Mouse (Mus musculus) stomach, embryonic 14.5 days (tissue): ENCODE data around the gene Snx12. TPM values are rescaled to one million over a fixed set of nuclear protein-coding genes. Genes with fewer than 3 reads are reported as not detected.
"Not testable (repeated sequence)": the region's sequence is repeated elsewhere in the genome, so short reads cannot be mapped to it uniquely, and the experiment has no call there.

ENCODE experiments used
- ATAC-seq: fragments of 200-750 bp; cut with Nextera tagmentation; 2 replicates; pipeline ENCODE4 v1.8.0; 2017; ENCODE audit warnings: low read depth, moderate TSS enrichment; ENCODE audit not compliant: insufficient number of reproducible peaks, insufficient read depth, low FRiP score
- H3K27ac ChIP-seq: fragments of 300-500 bp; sonication (generic); 2 replicates; pipeline ENCODE4 v1.5.1; 2014; ENCODE audit warnings: mild to moderate bottlenecking, low read length, moderate library complexity, mixed read lengths
- H3K27me3 ChIP-seq: fragments of 300-500 bp; sonication (generic); 2 replicates; pipeline ENCODE4 v1.6.1; 2014; ENCODE audit warnings: low read length, control low read depth, mixed read lengths; ENCODE audit not compliant: control insufficient read depth, insufficient read depth
- H3K36me3 ChIP-seq: fragments of 300-500 bp; sonication (generic); 2 replicates; pipeline ENCODE4 v1.6.1; 2014; ENCODE audit warnings: mild to moderate bottlenecking, control low read depth, low read length, moderate library complexity, mixed read lengths; ENCODE audit not compliant: control insufficient read depth, insufficient read depth
- H3K4me1 ChIP-seq: fragments of 300-500 bp; sonication (generic); 2 replicates; pipeline ENCODE4 v1.6.1; 2014; ENCODE audit warnings: low read length, control low read depth, mixed read lengths; ENCODE audit not compliant: control insufficient read depth, insufficient read depth
- H3K4me2 ChIP-seq: fragments of 300-500 bp; sonication (generic); replicated peaks from 2 replicates; pipeline ENCODE4 v1.6.1; 2014; ENCODE audit warnings: low read depth, low read length, control low read depth
- H3K4me3 ChIP-seq: fragments of 300-500 bp; sonication (generic); 2 replicates; pipeline ENCODE4 v1.5.1; 2014; ENCODE audit warnings: low read depth, low read length, control low read depth
- H3K9ac ChIP-seq: fragments of 300-500 bp; sonication (generic); replicated peaks from 2 replicates; pipeline ENCODE4 v1.6.1; 2014; ENCODE audit warnings: low read depth, mild to moderate bottlenecking, control low read depth, low read length, moderate library complexity, mixed read lengths
- H3K9me3 ChIP-seq: fragments of 300-500 bp; sonication (generic); 2 replicates; pipeline ENCODE4 v1.6.1; 2016; ENCODE audit warnings: low read depth, low read length, control low read depth; ENCODE audit not compliant: control insufficient read depth
- WGBS: fragments of 180-500 bp; shearing (Covaris S2); extraction: QIAGEN DNeasy Blood & Tissue Kit; methylation state at CpG from one replicate; pipeline ENCODE4 v1.1.7; 2014; 5-methylcytosine and 5-hydroxymethylcytosine counted together
- polyA plus RNA-seq: library from polyadenylated mRNA; unstranded; fragments of >200 nt; fragmentation: Nextera tagmentation; extraction: Ambion mirVana; gene quantifications from 2 replicates; pipeline ENCODE4 v1.2.1, GENCODE M21; 2014

Snx12 gene
- polyA plus RNA-seq, 1 experiment from 2014 or later = 56.2 TPM

DNA sequence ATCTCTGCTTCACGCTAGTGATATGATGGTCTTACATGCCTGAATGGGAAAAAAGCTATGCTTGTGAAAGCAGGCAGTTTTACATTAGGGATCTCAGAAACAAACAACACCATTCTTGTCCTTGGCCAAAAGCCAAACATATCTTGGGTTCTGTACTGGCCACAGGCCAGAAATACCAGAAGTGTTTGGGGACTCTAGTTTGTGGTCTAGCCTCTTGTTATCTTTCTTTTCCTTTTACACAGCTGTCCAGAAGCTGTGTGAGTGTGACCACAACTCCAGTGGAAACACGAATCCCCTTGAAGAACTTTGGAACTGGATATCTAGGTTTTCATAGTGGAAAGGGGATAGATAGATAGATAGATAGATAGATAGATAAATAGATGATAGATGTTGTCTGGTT lies 95.4 kb downstream of the Snx12 start:
- Histone ChIP-seq H3K9ac (no peak overlapping the region), H3K9me3 (no peaks in the 10 kb centered on the region), H3K4me3 (no peak overlapping the region), H3K27ac (no peak overlapping the region), H3K36me3 (no peaks in the 10 kb centered on the region), H3K4me2 (no peak overlapping the region), H3K27me3 (no peaks in the 10 kb centered on the region), H3K4me1 (no peaks in the 10 kb centered on the region)
- WGBS = 55% methylated on average over 2 of the region's 2 CpGs
- no peak for ATAC-seq

- 70% methylated on average over 7 of the region's 7 CpGs for WGBS
Observed at GRCm38 (mm10) chrX:101126474-101126955, 95.8 kb downstream of the Snx12 start.

DNA sequence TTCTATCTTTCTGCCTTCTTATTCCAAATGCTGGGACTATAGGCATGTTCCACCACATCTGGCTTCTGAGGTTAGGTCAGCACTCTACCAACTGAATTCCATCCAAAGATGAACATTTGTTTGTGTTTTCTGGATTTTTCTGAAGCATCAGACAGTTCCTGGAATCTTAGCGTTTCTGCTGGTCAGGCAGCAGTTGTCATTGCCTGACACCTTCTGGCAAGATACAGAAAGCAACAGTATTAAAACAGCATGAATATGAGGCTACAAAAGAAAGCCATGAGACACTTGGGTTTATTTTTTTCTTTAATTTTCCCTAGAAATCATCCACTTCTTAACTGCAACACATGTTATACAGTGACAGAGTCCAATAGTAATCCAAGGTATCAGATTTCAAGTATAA lies 101.8 kb downstream of the Snx12 start:
- no peak overlapping the region for H3K27ac ChIP-seq
- no peaks in the 10 kb centered on the region for H3K9me3 ChIP-seq
- no peaks in the 10 kb centered on the region for H3K27me3 ChIP-seq
- WGBS = 50% methylated on average over 1 of the region's 1 CpGs
- no peak overlapping the region for H3K9ac ChIP-seq
- H3K4me1 ChIP-seq = no peaks in the 10 kb centered on the region
- no peak overlapping the region for H3K4me3 ChIP-seq
- no peak overlapping the region for H3K4me2 ChIP-seq
- no peaks in the 10 kb centered on the region for H3K36me3 ChIP-seq
- ATAC-seq = no peak

More at GRCm38 (mm10) chrX:101126474-101126955, 95.8 kb downstream of the Snx12 start:
- no peak overlapping the region for H3K4me3 ChIP-seq
- no peak for ATAC-seq
- H3K4me2 ChIP-seq = no peak overlapping the region
- no peaks in the 10 kb centered on the region for H3K27me3 ChIP-seq
- H3K9ac ChIP-seq = no peak overlapping the region
- no peaks in the 10 kb centered on the region for H3K4me1 ChIP-seq
- no peaks in the 10 kb centered on the region for H3K9me3 ChIP-seq
- H3K27ac ChIP-seq = no peak overlapping the region
- no peaks in the 10 kb centered on the region for H3K36me3 ChIP-seq

- H3K9me3 ChIP-seq = no peaks in the 10 kb centered on the region
- peak within 1 kb of the TSS; percentile 24; the same call in 1 of the 2 replicates for H3K4me3 ChIP-seq
- no peak within 1 kb of the TSS for H3K27ac ChIP-seq
- 37% methylated on average over 11 of the region's 11 CpGs for WGBS
- H3K27me3 ChIP-seq = no peaks in the 10 kb centered on the region
- no peak within 1 kb of the TSS for H3K9ac ChIP-seq
- H3K4me1 ChIP-seq = no peaks in the 10 kb centered on the region
- no peaks in the 10 kb centered on the region for H3K36me3 ChIP-seq
- peak within 1 kb of the TSS; percentile 43 for H3K4me2 ChIP-seq
- no peak for ATAC-seq
Observed at GRCm38 (mm10) chrX:101085920-101086319, 136.4 kb downstream of the Snx12 start, which contains the start of gene Slc7a3. TSS of gene Slc7a3 (minus strand) at chrX:101086020.

GRCm38 (mm10) chrX:101085211-101085610 lies 137.2 kb downstream of the Snx12 start:
- not testable (repeated sequence) for ATAC-seq, H3K9ac ChIP-seq, H3K27me3 ChIP-seq, H3K9me3 ChIP-seq, H3K36me3 ChIP-seq, H3K27ac ChIP-seq, H3K4me1 ChIP-seq
- Histone ChIP-seq H3K4me2 (peak overlapping the region; percentile 43), H3K4me3 (peak overlapping the region; percentile 24; the same call in 1 of the 2 replicates)
- 12% methylated on average over 6 of the region's 9 CpGs for WGBS

- ATAC-seq = no peak
- Histone ChIP-seq H3K27ac (no peak overlapping the region), H3K4me3 (no peak overlapping the region), H3K9ac (no peak overlapping the region), H3K36me3 (no peaks in the 10 kb centered on the region), H3K27me3 (no peaks in the 10 kb centered on the region), H3K9me3 (no peaks in the 10 kb centered on the region), H3K4me2 (no peak overlapping the region; the same call in 1 of the 2 replicates), H3K4me1 (no peaks in the 10 kb centered on the region)
- WGBS = 69% methylated on average over 2 of the region's 2 CpGs
Observed at GRCm38 (mm10) chrX:101084192-101084591, 138.2 kb downstream of the Snx12 start.

DNA sequence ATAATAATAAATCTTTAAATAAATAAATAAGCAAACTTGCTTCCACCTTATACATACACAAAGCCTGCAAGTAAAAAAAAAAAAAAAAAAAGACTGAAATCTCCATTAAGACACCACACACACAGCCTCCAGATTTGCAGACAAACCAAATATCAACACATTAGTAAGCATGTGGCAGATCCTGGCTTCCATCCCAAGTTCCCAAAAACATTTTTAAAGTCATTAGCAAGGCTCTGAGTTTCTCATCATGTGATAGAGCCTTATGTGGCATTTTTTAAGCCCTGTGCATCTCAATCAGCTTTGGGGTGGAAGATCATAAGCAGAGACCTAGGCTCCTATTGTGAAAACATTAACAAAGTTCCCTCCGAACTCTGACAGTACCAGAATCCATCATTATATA lies 157.1 kb downstream of the Snx12 start:
- ATAC-seq = no peak
- Histone ChIP-seq H3K4me2 (no peak overlapping the region), H3K9ac (no peak overlapping the region), H3K27ac (no peak overlapping the region), H3K4me3 (no peak overlapping the region), H3K27me3 (no peaks in the 10 kb centered on the region), H3K4me1 (no peaks in the 10 kb centered on the region), H3K36me3 (no peaks in the 10 kb centered on the region), H3K9me3 (no peaks in the 10 kb centered on the region)
- 60% methylated on average over 1 of the region's 1 CpGs for WGBS

DNA sequence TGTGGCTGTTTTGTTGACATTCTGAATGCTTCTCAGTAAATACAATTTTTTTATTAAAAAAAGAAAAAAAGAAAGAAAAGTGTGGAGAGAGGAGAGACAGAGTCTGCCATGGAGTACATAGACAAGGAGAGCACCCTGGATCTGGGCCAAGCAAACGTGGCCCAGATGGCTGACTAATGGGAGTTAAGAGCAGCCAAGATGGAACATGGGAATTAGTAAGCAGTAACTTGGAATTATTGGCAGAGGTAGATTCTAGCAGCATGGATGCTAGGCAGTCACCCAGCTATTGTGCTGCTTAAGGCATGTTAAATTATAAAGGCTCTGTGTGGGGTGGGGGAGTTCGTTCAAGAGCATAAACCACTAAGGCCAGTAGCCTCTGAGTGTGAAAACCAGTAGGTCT lies 158.9 kb downstream of the Snx12 start:
- Histone ChIP-seq H3K27me3 (no peaks in the 10 kb centered on the region), H3K4me1 (no peaks in the 10 kb centered on the region), H3K9me3 (no peaks in the 10 kb centered on the region), H3K9ac (no peak overlapping the region), H3K36me3 (no peaks in the 10 kb centered on the region), H3K27ac (no peak overlapping the region), H3K4me3 (no peak overlapping the region), H3K4me2 (no peak overlapping the region)
- WGBS = 59% methylated on average over 2 of the region's 2 CpGs
- ATAC-seq = no peak

DNA sequence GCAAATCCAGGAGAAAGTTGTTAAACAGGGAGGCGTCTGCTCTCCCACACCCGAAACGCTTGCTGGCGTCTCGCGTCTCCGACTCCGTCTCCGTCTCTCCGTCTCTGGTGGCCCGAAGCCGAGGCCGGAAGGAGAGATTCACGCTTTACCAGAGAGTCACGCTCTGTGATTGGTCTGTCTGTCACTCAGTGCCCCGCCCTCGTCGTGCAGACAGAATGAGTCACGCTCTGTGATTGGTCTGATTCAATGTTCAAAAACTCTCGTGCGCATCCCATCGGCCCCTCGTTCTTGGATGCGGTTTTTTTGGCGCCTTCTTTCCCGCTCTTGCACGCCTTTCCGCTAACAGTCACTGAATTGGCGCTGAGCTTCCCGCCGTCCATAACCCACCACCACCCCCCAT lies 162.8 kb downstream of the Snx12 start, which contains the start of gene Tex11:
Tex11 (minus strand) TSS at position 127 of the 400 bp plus-strand sequence.
- Histone ChIP-seq H3K27ac (no peak within 1 kb of the TSS), H3K4me1 (no peaks in the 10 kb centered on the region), H3K9me3 (no peaks in the 10 kb centered on the region), H3K27me3 (no peaks in the 10 kb centered on the region), H3K4me2 (no peak within 1 kb of the TSS), H3K4me3 (no peak within 1 kb of the TSS), H3K9ac (no peak within 1 kb of the TSS), H3K36me3 (no peaks in the 10 kb centered on the region)
- ATAC-seq = no peak
- 87% methylated on average over 31 of the region's 31 CpGs for WGBS
